Mouse (Mus musculus) lung, embryonic 15.5 days (tissue): ENCODE results near the gene Cdsn. TPM values are rescaled to one million over a fixed set of nuclear protein-coding genes. Genes with fewer than 3 reads are reported as not detected.

Experiments used
- ATAC-seq: fragments of 200-750 bp; cut with Nextera tagmentation; 2 replicates; pipeline ENCODE4 v1.8.0; 2017; ENCODE audit warnings: moderate number of reproducible peaks, borderline replicate concordance; ENCODE audit not compliant: low FRiP score, low TSS enrichment; ENCODE audit errors: extremely low read depth
- H3K27ac ChIP-seq: fragments of 300-500 bp; sonication (generic); 2 replicates; pipeline ENCODE4 v1.5.1; 2015; ENCODE audit warnings: moderate library complexity, mild to moderate bottlenecking, inconsistent platforms
- H3K27me3 ChIP-seq: fragments of 300-500 bp; sonication (generic); 2 replicates; pipeline ENCODE4 v1.6.1; 2015; ENCODE audit warnings: inconsistent platforms
- H3K36me3 ChIP-seq: fragments of 300-500 bp; sonication (generic); 2 replicates; pipeline ENCODE4 v1.6.1; 2015; ENCODE audit warnings: inconsistent platforms
- H3K4me1 ChIP-seq: fragments of 300-500 bp; sonication (generic); 2 replicates; pipeline ENCODE4 v1.6.1; 2015; ENCODE audit warnings: inconsistent platforms
- H3K4me2 ChIP-seq: fragments of 300-500 bp; sonication (generic); 2 replicates; pipeline ENCODE4 v1.6.1; 2015; ENCODE audit warnings: inconsistent platforms, mild to moderate bottlenecking, moderate library complexity
- H3K4me3 ChIP-seq: fragments of 300-500 bp; sonication (generic); 2 replicates; pipeline ENCODE4 v1.5.1; 2015; ENCODE audit warnings: mild to moderate bottlenecking, inconsistent platforms
- H3K9ac ChIP-seq: fragments of 300-500 bp; sonication (generic); 2 replicates; pipeline ENCODE4 v1.6.1; 2015; ENCODE audit warnings: inconsistent platforms
- H3K9me3 ChIP-seq: fragments of 300-500 bp; sonication (generic); 2 replicates; pipeline ENCODE4 v1.6.1; 2016; ENCODE audit warnings: inconsistent platforms
- WGBS: fragments of 180-500 bp; shearing (Covaris S2); methylation state at CpG from one replicate; pipeline ENCODE4 v1.1.7; 2015; 5-methylcytosine and 5-hydroxymethylcytosine counted together
- polyA plus RNA-seq: library from polyadenylated mRNA; unstranded; fragments of >200 nt; fragmentation: Nextera tagmentation; extraction: Ambion mirVana; gene quantifications from 2 replicates; pipeline ENCODE4 v1.2.1, GENCODE M21; 2015

Cdsn gene
- polyA plus RNA-seq, 1 experiment from 2014 or later = not detected

GRCm38 (mm10) chr17:35584330-35584937 is 32.5 kb downstream of the Cdsn start:
- Histone ChIP-seq H3K27me3 (no peaks in the 10 kb centered on the region), H3K36me3 (no peaks in the 10 kb centered on the region), H3K4me2 (peak overlapping the region; percentile 31), H3K9me3 (no peaks in the 10 kb centered on the region), H3K4me1 (no peaks in the 10 kb centered on the region), H3K4me3 (no peak overlapping the region), H3K9ac (no peak overlapping the region), H3K27ac (no peak overlapping the region)
- 0 out of 2 replicates have a peak, but pooled peaks have one; percentile 27 for ATAC-seq
- WGBS = 11% methylated on average over 16 of the region's 16 CpGs

- 71% methylated on average over 1 of the region's 1 CpGs for WGBS
Measured at GRCm38 (mm10) chr17:35587291-35587690, 35.4 kb downstream of the Cdsn start.

DNA sequence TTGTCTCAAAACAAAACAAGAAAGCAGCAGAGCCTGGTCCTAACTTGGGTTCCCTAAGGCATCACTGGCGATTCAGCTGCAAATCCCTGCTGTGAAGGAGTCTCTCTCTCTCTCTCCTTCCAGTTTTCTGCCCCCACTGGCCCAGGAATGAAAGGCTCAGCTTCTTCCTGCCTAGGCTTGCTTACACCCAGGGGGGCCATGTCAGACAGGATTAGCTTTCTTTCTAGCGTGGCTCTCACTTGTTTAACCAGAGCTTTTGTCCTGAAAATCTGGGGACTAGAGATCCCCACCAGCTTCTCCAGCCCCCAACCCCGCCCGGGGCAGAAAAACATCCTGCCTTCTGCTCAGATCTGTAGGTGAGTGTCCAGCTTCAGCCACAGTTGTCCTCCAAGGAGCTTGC is 36.5 kb downstream of the Cdsn start:
- H3K9ac ChIP-seq = no peak overlapping the region
- H3K36me3 ChIP-seq = no peaks in the 10 kb centered on the region
- no peaks in the 10 kb centered on the region for H3K9me3 ChIP-seq
- no peak overlapping the region for H3K4me3 ChIP-seq
- H3K4me1 ChIP-seq = no peaks in the 10 kb centered on the region
- no peaks in the 10 kb centered on the region for H3K27me3 ChIP-seq
- no peak for ATAC-seq
- 29% methylated on average over 4 of the region's 4 CpGs for WGBS
- no peak overlapping the region for H3K4me2 ChIP-seq
- H3K27ac ChIP-seq = no peak overlapping the region

More at GRCm38 (mm10) chr17:35587291-35587690, 35.4 kb downstream of the Cdsn start:
- H3K27ac ChIP-seq = no peak overlapping the region
- no peaks in the 10 kb centered on the region for H3K36me3 ChIP-seq
- H3K4me2 ChIP-seq = no peak overlapping the region
- H3K9ac ChIP-seq = no peak overlapping the region
- no peak for ATAC-seq
- no peaks in the 10 kb centered on the region for H3K9me3 ChIP-seq
- no peak overlapping the region for H3K4me3 ChIP-seq
- no peaks in the 10 kb centered on the region for H3K4me1 ChIP-seq
- no peaks in the 10 kb centered on the region for H3K27me3 ChIP-seq

- Histone ChIP-seq H3K9me3 (no peaks in the 10 kb centered on the region), H3K4me3 (no peak overlapping the region), H3K9ac (no peak overlapping the region), H3K4me1 (no peaks in the 10 kb centered on the region), H3K4me2 (peak overlapping the region; percentile 5; the same call in 1 of the 2 replicates), H3K36me3 (no peaks in the 10 kb centered on the region), H3K27ac (no peak overlapping the region), H3K27me3 (no peaks in the 10 kb centered on the region)
- ATAC-seq = no peak
- 39% methylated on average over 21 of the region's 21 CpGs for WGBS
Measured at GRCm38 (mm10) chr17:35590410-35591218, 38.7 kb downstream of the Cdsn start.

DNA sequence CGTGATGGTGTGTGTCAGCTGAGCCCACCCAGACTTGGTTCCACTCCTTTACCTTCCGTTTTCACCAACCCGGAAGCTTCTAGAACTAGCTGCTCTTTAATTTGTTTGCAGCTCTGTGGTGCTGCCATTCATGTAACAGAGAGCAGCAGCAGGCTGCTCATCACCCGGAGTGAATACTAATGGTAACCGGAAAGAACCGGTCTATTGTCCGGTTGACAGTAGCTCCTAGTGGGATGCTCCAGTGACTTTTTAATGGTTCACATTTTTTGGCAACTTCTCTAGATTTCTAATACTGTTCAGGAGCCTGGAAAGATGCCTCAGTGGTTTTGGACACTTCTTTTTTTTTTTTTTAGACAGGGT is 39.3 kb downstream of the Cdsn start:
- 91% methylated on average over 7 of the region's 7 CpGs for WGBS
- Histone ChIP-seq H3K4me1 (no peaks in the 10 kb centered on the region), H3K4me3 (no peak overlapping the region), H3K9ac (no peak overlapping the region), H3K4me2 (no peak overlapping the region), H3K27ac (no peak overlapping the region), H3K27me3 (no peaks in the 10 kb centered on the region), H3K9me3 (no peaks in the 10 kb centered on the region), H3K36me3 (no peaks in the 10 kb centered on the region)
- no peak for ATAC-seq

DNA sequence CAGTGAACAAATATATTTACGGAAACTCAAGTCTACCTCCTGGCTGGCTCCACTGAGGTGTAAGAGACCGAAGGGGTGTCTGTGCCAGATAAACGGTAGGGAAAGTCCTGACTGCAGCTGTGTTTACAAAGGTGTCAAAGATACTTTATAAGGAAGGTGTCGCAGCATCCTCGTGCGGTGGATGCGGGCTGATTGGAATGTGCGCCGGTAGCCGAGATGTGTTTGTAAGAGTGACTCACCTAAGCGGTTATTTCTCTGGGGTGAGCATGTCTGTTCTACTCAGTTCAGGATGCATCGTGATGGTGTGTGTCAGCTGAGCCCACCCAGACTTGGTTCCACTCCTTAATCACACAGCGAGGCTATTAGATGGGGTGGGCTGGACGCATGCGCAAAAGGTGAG is 39.8 kb downstream of the Cdsn start:
- Histone ChIP-seq H3K4me3 (no peak overlapping the region), H3K4me1 (no peaks in the 10 kb centered on the region), H3K9ac (no peak overlapping the region), H3K27me3 (no peaks in the 10 kb centered on the region), H3K27ac (no peak overlapping the region), H3K4me2 (no peak overlapping the region), H3K9me3 (no peaks in the 10 kb centered on the region), H3K36me3 (no peaks in the 10 kb centered on the region)
- ATAC-seq = no peak
- WGBS = 65% methylated on average over 15 of the region's 15 CpGs

- H3K27ac ChIP-seq = no peak overlapping the region
- no peak overlapping the region for H3K4me2 ChIP-seq
- no peak for ATAC-seq
- 55% methylated on average over 9 of the region's 9 CpGs for WGBS
- H3K9ac ChIP-seq = no peak overlapping the region
- no peaks in the 10 kb centered on the region for H3K27me3 ChIP-seq
- H3K9me3 ChIP-seq = no peaks in the 10 kb centered on the region
- H3K36me3 ChIP-seq = no peaks in the 10 kb centered on the region
- no peak overlapping the region for H3K4me3 ChIP-seq
- H3K4me1 ChIP-seq = no peaks in the 10 kb centered on the region
Measured at GRCm38 (mm10) chr17:35592131-35592530, 40.2 kb downstream of the Cdsn start.

DNA sequence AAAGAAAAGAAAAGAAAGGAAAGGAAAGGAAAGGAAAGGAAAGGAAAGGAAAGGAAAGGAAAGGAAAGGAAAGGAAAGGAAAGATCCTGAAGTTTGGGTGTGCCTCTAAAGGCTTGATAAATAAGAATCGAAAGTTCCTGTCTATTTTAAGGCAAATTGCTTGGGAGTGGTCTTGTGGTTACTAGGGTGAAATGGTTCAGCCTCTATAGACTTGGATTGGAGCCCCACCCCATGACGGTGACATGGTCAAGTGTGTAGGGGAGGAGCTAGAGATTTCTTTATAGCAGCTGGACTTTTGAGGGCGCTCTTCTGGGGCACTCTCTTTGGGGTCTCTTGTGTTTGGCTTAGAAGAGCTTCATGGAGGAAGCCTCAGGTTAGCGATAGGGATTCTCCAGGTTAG is 41.9 kb downstream of the Cdsn start:
- Histone ChIP-seq H3K36me3 (no peaks in the 10 kb centered on the region), H3K4me2 (no peak overlapping the region), H3K9ac (no peak overlapping the region), H3K9me3 (no peaks in the 10 kb centered on the region), H3K27me3 (no peaks in the 10 kb centered on the region), H3K4me3 (no peak overlapping the region), H3K4me1 (no peaks in the 10 kb centered on the region), H3K27ac (no peak overlapping the region)
- ATAC-seq = no peak
- WGBS = 36% methylated on average over 4 of the region's 4 CpGs

GRCm38 (mm10) chr17:35594456-35594855 is 42.5 kb downstream of the Cdsn start:
- Histone ChIP-seq H3K27ac (no peak overlapping the region), H3K36me3 (no peaks in the 10 kb centered on the region), H3K4me3 (no peak overlapping the region), H3K27me3 (no peaks in the 10 kb centered on the region), H3K9ac (no peak overlapping the region), H3K9me3 (no peaks in the 10 kb centered on the region), H3K4me2 (no peak overlapping the region), H3K4me1 (no peaks in the 10 kb centered on the region)
- 80% methylated on average over 7 of the region's 7 CpGs for WGBS
- no peak for ATAC-seq

DNA sequence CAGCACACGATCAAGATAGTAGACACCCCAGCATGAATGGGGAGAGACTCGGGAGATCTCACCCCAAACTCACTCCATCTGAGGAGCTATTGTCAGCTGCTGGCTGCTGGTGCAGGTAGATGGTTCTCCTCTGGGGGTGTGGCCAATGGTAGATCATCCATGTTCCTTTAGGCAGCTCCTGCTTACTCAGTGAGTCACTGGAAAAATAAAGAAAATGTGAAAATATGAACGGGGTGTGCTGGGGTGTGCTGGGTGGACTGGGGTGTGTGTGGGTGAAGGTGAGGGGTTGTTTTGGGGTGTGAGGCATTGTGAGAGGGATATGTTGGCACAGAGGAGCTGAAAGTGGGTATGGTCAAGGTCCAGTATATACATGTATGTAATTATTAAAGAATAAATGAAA is 45.5 kb downstream of the Cdsn start:
- Histone ChIP-seq H3K9ac (no peak overlapping the region), H3K4me3 (no peak overlapping the region), H3K27ac (no peak overlapping the region), H3K27me3 (no peaks in the 10 kb centered on the region), H3K4me2 (no peak overlapping the region), H3K9me3 (no peaks in the 10 kb centered on the region), H3K4me1 (no peaks in the 10 kb centered on the region), H3K36me3 (no peaks in the 10 kb centered on the region)
- no peak for ATAC-seq
- WGBS = 94% methylated on average over 3 of the region's 3 CpGs

GRCm38 (mm10) chr17:35601249-35601648 is 49.3 kb downstream of the Cdsn start, which contains the start of gene Sfta2:
Sfta2 (plus strand) TSS chr17:35601549.
- H3K27me3 ChIP-seq = no peaks in the 10 kb centered on the region
- ATAC-seq = no peak
- no peaks in the 10 kb centered on the region for H3K9me3 ChIP-seq
- H3K9ac ChIP-seq = no peak within 1 kb of the TSS
- H3K4me2 ChIP-seq = 0 out of 2 replicates have a peak within 1 kb of the TSS, but pooled peaks have one; percentile 26
- 44% methylated on average over 2 of the region's 2 CpGs for WGBS
- no peaks in the 10 kb centered on the region for H3K36me3 ChIP-seq
- H3K4me1 ChIP-seq = no peaks in the 10 kb centered on the region
- no peak within 1 kb of the TSS for H3K27ac ChIP-seq
- no peak within 1 kb of the TSS for H3K4me3 ChIP-seq

- 23% methylated on average over 8 of the region's 8 CpGs for WGBS
Measured at GRCm38 (mm10) chr17:35601736-35602354, 49.9 kb downstream of the Cdsn start.

More at GRCm38 (mm10) chr17:35601736-35602354, 49.9 kb downstream of the Cdsn start:
- H3K4me3 ChIP-seq = no peak overlapping the region
- no peaks in the 10 kb centered on the region for H3K27me3 ChIP-seq
- H3K36me3 ChIP-seq = no peaks in the 10 kb centered on the region
- H3K9ac ChIP-seq = no peak overlapping the region
- H3K4me2 ChIP-seq = 0 out of 2 replicates have a peak overlapping the region, but pooled peaks have one; percentile 26
- no peaks in the 10 kb centered on the region for H3K9me3 ChIP-seq
- no peak for ATAC-seq
- H3K27ac ChIP-seq = no peak overlapping the region
- no peaks in the 10 kb centered on the region for H3K4me1 ChIP-seq
